Mouse (Mus musculus) megakaryocyte, embryonic 14.5 days (primary cell): ENCODE data around the gene Kcne1.

ENCODE experiments used
- FLI1 ChIP-seq: IDR thresholded peaks from 2 replicates; pipeline ENCODE4 v1.6.1; 2012; ENCODE audit warnings: low read length, inconsistent platforms, mixed read lengths
- GATA1 ChIP-seq: IDR thresholded peaks from 3 replicates; pipeline ENCODE4 v1.6.1; 2012; ENCODE audit warnings: mixed read lengths, low read length, inconsistent platforms, borderline replicate concordance

DNA sequence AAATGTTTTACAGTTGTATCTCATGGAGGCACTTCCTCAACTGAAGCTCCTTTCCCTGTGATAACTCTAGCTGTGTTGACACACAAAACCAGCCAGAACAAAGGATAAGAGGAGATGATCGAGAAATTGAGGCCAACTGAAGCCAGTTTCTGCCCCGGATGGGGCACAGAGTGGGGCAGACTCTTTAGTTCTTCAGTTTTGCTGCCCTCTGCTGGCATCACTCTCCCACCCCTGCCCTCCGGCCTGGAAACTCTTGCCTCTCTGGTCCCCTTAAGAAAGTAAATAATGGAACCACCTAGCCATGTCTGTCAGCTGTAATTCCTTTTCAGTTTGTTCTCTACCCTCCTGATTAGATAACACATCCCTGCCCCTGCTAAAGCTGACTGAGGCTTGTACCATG lies 51.3 kb downstream of the Kcne1 start:
- TF ChIP-seq GATA1 (no peak), FLI1 (no peak)
